Mouse (Mus musculus) right cerebral cortex, adult 2 months (tissue): ENCODE measurements at regions not wholly inside any gene's neighbourhood (a gene's known extent, or its start where the extent isn't known, plus 50 kb on each side); places are given as distances from the start of the nearest gene placed in this dataset.

Experiments
- DNase-seq, 2 experiments: peaks; one replicate each; pipeline ENCODE4 v3.0.0; 2021 to 2022; ENCODE audit warnings: low spot score in 2 of 2

GRCm38 (mm10) chr16:71197523-71197922 is 883.8 kb downstream of the Gbe1 start:
- peak; percentile 10 to 37 for DNase-seq

GRCm38 (mm10) chr16:71208806-71209205 is 895.1 kb downstream of the Gbe1 start:
- peak; percentile 13 to 31 for DNase-seq

GRCm38 (mm10) chr16:71224469-71224868 is 910.7 kb downstream of the Gbe1 start:
- DNase-seq = no peak

GRCm38 (mm10) chr16:71230104-71230653 is 916.4 kb downstream of the Gbe1 start:
- DNase-seq = no peak

GRCm38 (mm10) chr16:71243065-71243464 is 929.3 kb downstream of the Gbe1 start:
- DNase-seq = no peak

- DNase-seq = no peak
These were observed 929.7 kb downstream of the Gbe1 start for GRCm38 (mm10) chr16:71243480-71243879.

GRCm38 (mm10) chr16:71247516-71248139 is 933.9 kb downstream of the Gbe1 start:
- peak; percentile 87 to 89 for DNase-seq

GRCm38 (mm10) chr16:71255740-71256139 is 942.0 kb downstream of the Gbe1 start:
- DNase-seq = no peak

- DNase-seq = peak; percentile 5 to 13
These were observed 942.4 kb downstream of the Gbe1 start for GRCm38 (mm10) chr16:71256175-71256574.

GRCm38 (mm10) chr16:71267191-71267590 is 953.4 kb downstream of the Gbe1 start:
- no peak for DNase-seq
